Mouse (Mus musculus) gastrocnemius, adult 18-20 months (tissue): ENCODE data around the gene Peli2. TPM values are rescaled to one million over a fixed set of nuclear protein-coding genes. Genes with fewer than 3 reads are reported as not detected.

ENCODE experiments used
- DNase-seq: peaks from one replicate; pipeline ENCODE4 v3.0.0; 2021; ENCODE audit warnings: low spot score
- total RNA-seq, 2 experiments: library from RNA; stranded (reverse); gene quantifications; 2 replicates each; pipeline ENCODE4 v1.2.3; 2021

Peli2 gene
- total RNA-seq, 2 experiments from 2014 or later, result 12.7 to 14.7 TPM

DNA sequence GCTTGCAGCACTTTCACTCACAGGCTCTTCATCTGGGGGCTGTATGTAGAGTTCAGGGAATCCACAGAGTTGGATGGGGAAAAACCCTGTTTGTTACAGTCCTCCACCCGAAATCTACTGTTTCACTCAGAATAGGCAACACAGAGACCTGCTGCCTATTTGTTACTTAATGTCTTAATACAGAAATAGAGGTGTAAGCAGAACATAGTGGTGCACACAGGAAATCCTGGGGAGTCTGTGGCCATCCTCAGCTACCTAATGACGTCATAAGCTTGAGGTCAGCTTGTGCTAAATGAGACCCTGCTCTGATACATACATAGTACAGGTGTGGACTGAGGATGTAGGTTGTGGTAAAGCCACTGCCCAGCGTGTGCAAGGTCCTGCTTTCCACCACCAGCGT lies 4.2 kb downstream of the Peli2 start:
- no peak for DNase-seq

DNA sequence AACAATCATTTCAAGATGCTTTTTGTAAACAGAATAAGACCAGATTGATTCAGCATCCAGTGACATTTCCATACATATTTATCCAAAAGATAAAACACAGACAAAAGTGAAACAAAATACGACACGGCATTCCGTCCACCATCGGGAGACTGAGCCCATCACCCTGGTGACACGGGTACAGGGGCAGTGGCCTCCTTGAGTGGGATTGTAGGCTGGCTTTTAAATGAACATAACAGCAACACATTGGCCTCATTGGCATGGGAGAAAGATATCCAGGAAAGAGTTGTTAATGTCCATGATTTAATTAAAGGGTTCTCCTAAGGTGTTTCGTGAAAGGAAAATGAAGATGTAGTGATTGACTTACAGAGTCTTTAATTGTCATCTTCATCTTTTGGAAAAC lies 5.3 kb downstream of the Peli2 start:
- DNase-seq, result no peak

DNA sequence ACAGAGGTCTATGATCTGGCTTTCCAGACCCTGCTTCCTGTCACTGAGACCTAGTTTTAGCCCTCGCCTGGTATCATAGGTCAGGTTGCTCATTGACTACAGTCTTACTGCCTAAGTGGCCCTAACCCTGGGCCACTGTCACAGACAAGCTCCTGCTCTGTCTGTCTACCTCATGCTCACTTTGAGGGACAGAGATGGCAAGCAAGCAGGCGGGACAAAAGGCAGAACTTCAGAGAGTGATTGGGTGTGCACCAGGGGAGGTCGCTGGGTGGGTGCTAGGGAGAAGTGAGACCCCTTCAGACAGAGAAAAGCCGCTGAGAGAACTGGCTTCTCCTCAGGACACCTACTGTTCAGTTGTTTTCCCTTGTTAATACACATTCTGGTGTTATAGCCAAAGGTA lies 6.3 kb downstream of the Peli2 start:
- no peak for DNase-seq

GRCm38 (mm10) chr14:48127609-48128185 lies 7.1 kb downstream of the Peli2 start:
- no peak for DNase-seq

GRCm38 (mm10) chr14:48128701-48129100 lies 8.1 kb downstream of the Peli2 start:
- DNase-seq, result no peak

- no peak for DNase-seq
These were observed 9.4 kb downstream of the Peli2 start for GRCm38 (mm10) chr14:48130021-48130420.

- no peak for DNase-seq
These were observed 10.3 kb downstream of the Peli2 start for GRCm38 (mm10) chr14:48130761-48131575.

GRCm38 (mm10) chr14:48131576-48131922 lies 10.9 kb downstream of the Peli2 start:
- peak; percentile 51 for DNase-seq

DNA sequence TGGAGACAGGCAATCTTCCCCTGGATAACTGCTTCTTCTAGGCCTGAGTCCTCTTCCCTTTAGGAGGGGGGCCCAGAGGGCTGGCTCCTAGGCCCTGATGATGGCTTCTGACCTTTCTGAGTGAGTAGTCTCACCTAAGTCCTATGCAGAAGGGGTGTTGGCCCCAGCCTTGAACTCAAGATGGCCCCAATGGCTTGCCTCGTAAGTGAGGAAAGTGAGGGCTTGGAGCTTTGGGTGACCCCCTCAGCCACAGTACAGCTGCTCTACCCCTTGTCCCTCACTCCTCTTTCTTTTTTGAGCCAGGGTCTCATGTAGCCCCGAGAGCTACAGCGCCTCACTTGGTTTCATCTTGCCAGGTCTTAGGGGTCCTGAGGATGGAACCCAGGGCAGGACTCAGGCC lies 11.6 kb downstream of the Peli2 start:
- DNase-seq, result no peak

- no peak for DNase-seq
These were observed 12.5 kb downstream of the Peli2 start for GRCm38 (mm10) chr14:48132865-48133802.

- no peak for DNase-seq
These were observed 13.7 kb downstream of the Peli2 start for GRCm38 (mm10) chr14:48134344-48134743.

GRCm38 (mm10) chr14:48135816-48136345 lies 15.3 kb downstream of the Peli2 start:
- no peak for DNase-seq

- DNase-seq, result no peak
These were observed 17.1 kb downstream of the Peli2 start for GRCm38 (mm10) chr14:48137731-48138130.

GRCm38 (mm10) chr14:48138138-48138537 lies 17.5 kb downstream of the Peli2 start:
- no peak for DNase-seq

DNA sequence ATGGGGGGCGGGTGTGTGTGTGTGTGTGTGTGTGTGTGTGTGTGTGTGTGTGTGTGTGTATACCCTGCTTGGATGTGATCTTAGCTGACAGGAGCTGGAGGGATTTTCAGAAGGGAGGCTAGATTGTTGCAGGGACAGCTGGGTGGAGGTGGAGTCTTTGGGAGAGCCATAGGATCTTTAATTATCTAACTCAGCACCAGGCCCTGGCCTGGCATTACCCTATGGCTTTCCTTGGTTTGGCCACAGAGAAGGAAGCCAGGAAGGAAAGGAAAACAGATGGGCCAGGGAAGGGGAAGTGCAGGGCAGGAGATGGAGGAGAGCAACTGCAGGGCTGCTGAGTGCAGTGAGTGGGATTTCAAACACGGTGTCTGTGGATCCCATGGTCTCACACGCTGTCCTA lies 18.8 kb downstream of the Peli2 start:
- no peak for DNase-seq

- no peak for DNase-seq
These were observed 21.1 kb downstream of the Peli2 start for GRCm38 (mm10) chr14:48141694-48142093.

DNA sequence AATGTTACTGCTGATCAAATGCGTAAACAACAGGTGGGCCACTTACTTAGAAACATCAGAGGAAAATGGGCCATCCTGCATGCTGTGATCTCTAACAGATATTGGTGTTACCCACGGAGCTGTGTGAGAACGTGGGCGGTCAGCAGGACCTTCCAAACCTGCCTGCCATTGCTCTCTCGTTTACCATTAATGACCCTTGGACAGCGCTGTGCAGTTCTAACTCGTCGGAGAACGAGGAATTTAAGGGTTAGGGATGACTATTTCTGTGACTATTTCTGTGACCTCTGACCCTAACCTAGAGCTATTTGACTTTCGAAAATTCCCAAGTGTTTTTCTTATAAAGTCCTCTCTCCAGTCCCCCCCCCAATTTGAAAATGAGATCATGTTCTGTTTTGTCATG lies 22.1 kb downstream of the Peli2 start:
- DNase-seq, result no peak

DNA sequence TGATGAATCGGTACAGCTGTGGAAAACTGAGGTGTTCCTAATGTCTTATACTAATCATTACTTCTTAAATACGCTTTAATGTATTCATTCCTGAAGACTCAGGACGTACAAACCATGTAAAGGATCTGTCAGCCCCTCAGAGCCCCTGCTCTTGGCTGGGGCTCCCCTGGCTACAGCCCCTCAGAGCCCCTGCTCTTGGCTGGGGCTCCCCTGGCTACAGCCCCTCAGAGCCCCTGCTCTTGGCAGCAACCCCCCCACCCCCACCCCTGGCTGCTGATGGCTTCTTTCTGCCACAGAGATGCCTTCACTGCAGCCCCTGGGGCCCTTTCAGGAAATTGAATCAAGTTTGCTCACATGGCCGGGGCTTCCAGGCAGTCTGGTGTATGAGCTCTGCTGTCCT lies 22.5 kb downstream of the Peli2 start:
- DNase-seq, result no peak

DNA sequence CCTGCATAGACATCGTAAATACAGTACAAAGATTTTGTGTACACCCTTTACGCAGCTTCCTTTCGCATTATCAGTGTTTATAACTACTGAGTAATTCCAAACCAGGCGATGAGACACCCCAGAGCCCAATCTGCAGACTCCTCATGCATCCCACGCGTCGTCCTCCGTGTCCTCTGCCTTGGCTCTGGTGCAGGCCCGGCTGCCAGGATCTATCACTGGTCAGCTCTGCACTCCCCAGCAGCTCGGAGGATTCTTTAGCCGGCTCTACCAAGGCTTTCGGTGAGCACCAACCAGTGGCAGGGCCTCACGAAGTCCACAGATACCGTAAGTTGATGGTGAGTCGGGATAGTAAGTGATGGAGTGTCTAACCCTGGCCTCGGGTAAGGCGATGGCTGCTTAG lies 23.7 kb downstream of the Peli2 start:
- DNase-seq, result no peak

- DNase-seq, result no peak
These were observed 27.1 kb downstream of the Peli2 start for GRCm38 (mm10) chr14:48147688-48148087.

DNA sequence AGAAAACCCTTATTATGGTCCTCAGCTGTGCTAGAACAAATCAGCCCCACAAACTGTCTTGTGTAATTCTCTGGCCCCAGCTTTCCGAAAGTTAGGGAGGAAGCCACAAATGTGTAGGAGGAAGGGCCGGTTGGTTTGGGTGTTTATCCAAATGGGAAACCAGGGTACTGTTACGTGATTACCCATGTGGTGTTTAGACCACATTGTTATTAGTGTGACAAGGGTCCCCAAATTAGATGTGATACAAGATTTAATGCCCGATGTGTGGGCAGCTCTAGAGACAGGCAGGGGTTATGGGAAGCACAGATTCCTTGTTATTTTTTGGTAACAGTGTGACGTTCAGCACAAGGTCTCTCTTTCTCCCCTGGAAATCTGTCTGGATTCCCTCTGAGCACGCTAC lies 28.0 kb downstream of the Peli2 start:
- no peak for DNase-seq

DNA sequence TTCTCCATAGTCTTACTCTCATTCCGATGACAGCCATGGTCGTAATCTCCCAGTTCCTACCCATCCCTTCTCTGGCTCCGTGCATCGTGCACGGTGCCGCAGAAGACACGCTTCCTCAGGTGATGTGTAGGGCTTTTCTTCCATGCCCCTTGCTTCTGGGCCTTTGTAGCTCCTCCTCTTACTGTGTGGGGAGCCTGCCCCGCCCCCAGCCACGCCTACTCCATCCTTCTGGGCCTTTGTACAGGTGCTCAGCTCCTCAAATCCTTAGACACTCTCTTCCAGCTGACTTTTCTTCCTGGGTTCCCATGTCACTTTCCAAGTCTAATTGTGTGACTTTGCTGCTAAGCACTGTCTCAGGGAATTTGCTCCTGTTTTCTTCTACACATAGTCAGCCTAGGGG lies 28.7 kb downstream of the Peli2 start:
- no peak for DNase-seq
